Mouse (Mus musculus) lung, postnatal 0 days (tissue): ENCODE measurements around the gene Olfr1318. TPM values are rescaled to one million over a fixed set of nuclear protein-coding genes. Genes with fewer than 3 reads are reported as not detected.
A peak's percentile ranks its signal among the peaks of the same experiment; 100 is the strongest.

Source experiments
- ATAC-seq: fragments of 200-750 bp; cut with Nextera tagmentation; 2 replicates; pipeline ENCODE4 v1.8.0; 2017; ENCODE audit warnings: moderate library complexity
- DNase-seq: peaks from one replicate; pipeline ENCODE4 v3.0.0-alpha.2; 2016; ENCODE audit warnings: low spot score
- H3K27ac ChIP-seq: fragments of 300-500 bp; sonication (generic); 2 replicates; pipeline ENCODE4 v1.5.1; 2014; ENCODE audit warnings: antibody characterized with exemption, mild to moderate bottlenecking, low read length, mixed read lengths
- H3K27me3 ChIP-seq: fragments of 300-500 bp; sonication (generic); replicated peaks from 2 replicates; pipeline ENCODE4 v1.6.1; 2014; ENCODE audit warnings: low read length, mixed read lengths; ENCODE audit not compliant: insufficient read depth
- H3K36me3 ChIP-seq: fragments of 300-500 bp; sonication (generic); 2 replicates; pipeline ENCODE4 v1.6.1; 2014; ENCODE audit warnings: low read length, mixed read lengths; ENCODE audit not compliant: insufficient read depth
- H3K4me1 ChIP-seq: fragments of 300-500 bp; sonication (generic); 2 replicates; pipeline ENCODE4 v1.6.1; 2014; ENCODE audit warnings: antibody characterized with exemption, low read depth, low read length, mixed read lengths; ENCODE audit not compliant: insufficient read depth
- H3K4me2 ChIP-seq: fragments of 300-500 bp; sonication (generic); replicated peaks from 2 replicates; pipeline ENCODE4 v1.6.1; 2014; ENCODE audit warnings: low read depth, mild to moderate bottlenecking, low read length, moderate library complexity, mixed read lengths
- H3K4me3 ChIP-seq: fragments of 300-500 bp; sonication (generic); 2 replicates; pipeline ENCODE4 v1.5.1; 2014; ENCODE audit warnings: low read depth, low read length
- H3K9ac ChIP-seq: fragments of 300-500 bp; sonication (generic); replicated peaks from 2 replicates; pipeline ENCODE4 v1.6.1; 2014; ENCODE audit warnings: low read depth, mild to moderate bottlenecking
- H3K9me3 ChIP-seq: fragments of 300-500 bp; sonication (generic); 2 replicates; pipeline ENCODE4 v1.6.1; 2016; ENCODE audit warnings: low read length, mixed read lengths
- CTCF ChIP-seq: IDR thresholded peaks from 2 replicates; pipeline ENCODE4 v1.5.1; 2016; ENCODE audit warnings: antibody characterized with exemption, mild to moderate bottlenecking
- EP300 ChIP-seq: IDR thresholded peaks from 2 replicates; pipeline ENCODE4 v1.6.1; 2016; ENCODE audit warnings: antibody characterized with exemption, mild to moderate bottlenecking, control low read depth
- WGBS: fragments of 180-500 bp; shearing (Covaris S2); extraction: QIAGEN DNeasy Blood & Tissue Kit; methylation state at CpG from one replicate; pipeline ENCODE4 v1.1.7; 2014; 5-methylcytosine and 5-hydroxymethylcytosine counted together
- polyA plus RNA-seq: library from polyadenylated mRNA; unstranded; fragments of >200 nt; fragmentation: Nextera tagmentation; extraction: Ambion mirVana; gene quantifications from 2 replicates; pipeline ENCODE4 v1.2.1, GENCODE M21; 2015

The Olfr1318 gene
- polyA plus RNA-seq = 0.05 TPM in 1 of 2 replicates, not detected in the other

GRCm38 (mm10) chr2:112153898-112154297, at the start of gene Olfr1318:
Gene Olfr1318, plus strand, starts transcription at chr2:112154198.
- no peaks in the 10 kb centered on the region for H3K9me3 ChIP-seq
- no peaks in the 10 kb centered on the region for H3K27me3 ChIP-seq
- H3K4me3 ChIP-seq = no peak within 1 kb of the TSS
- TF ChIP-seq CTCF = no peak
- TF ChIP-seq EP300 = no peak
- H3K9ac ChIP-seq = no peak within 1 kb of the TSS
- DNase-seq = no peak
- no peak within 1 kb of the TSS for H3K27ac ChIP-seq
- no peak within 1 kb of the TSS for H3K4me2 ChIP-seq
- no peaks in the 10 kb centered on the region for H3K4me1 ChIP-seq
- no peak for ATAC-seq
- H3K36me3 ChIP-seq = no peaks in the 10 kb centered on the region

- TF ChIP-seq EP300 = no peak
- TF ChIP-seq CTCF = no peak
- H3K36me3 ChIP-seq = no peaks in the 10 kb centered on the region
- H3K27me3 ChIP-seq = no peaks in the 10 kb centered on the region
- no peaks in the 10 kb centered on the region for H3K9me3 ChIP-seq
- H3K9ac ChIP-seq = no peak within 1 kb of the TSS
- whole genome bisulfite sequencing = 58% methylated on average over 1 of the region's 1 CpGs
- H3K4me3 ChIP-seq = no peak within 1 kb of the TSS
- no peak within 1 kb of the TSS for H3K27ac ChIP-seq
- ATAC-seq = no peak
- H3K4me2 ChIP-seq = no peak within 1 kb of the TSS
- no peak for DNase-seq
- H3K4me1 ChIP-seq = no peaks in the 10 kb centered on the region
These were observed 38.7 kb upstream of the Olfr1318 start, which contains the start of gene Olfr1315-ps1 for GRCm38 (mm10) chr2:112115340-112115739. Gene Olfr1315-ps1, minus strand, starts transcription at chr2:112115440.

GRCm38 (mm10) chr2:112134877-112135276, 19.1 kb upstream of the Olfr1318 start, which contains the start of gene Olfr1316:
Gene Olfr1316, minus strand, starts transcription at chr2:112134977.
- Histone ChIP-seq H3K27me3 (no peaks in the 10 kb centered on the region), H3K4me2 (no peak within 1 kb of the TSS)
- ATAC-seq = no peak

GRCm38 (mm10) chr2:112140029-112140428, 14.0 kb upstream of the Olfr1318 start, which contains the start of gene Olfr1317:
Gene Olfr1317, plus strand, starts transcription at chr2:112140329.
- no peaks in the 10 kb centered on the region for H3K4me1 ChIP-seq
- no peaks in the 10 kb centered on the region for H3K9me3 ChIP-seq
- H3K36me3 ChIP-seq = no peaks in the 10 kb centered on the region
- H3K27me3 ChIP-seq = no peaks in the 10 kb centered on the region
- DNase-seq (no peak), ATAC-seq (no peak)
- TF ChIP-seq CTCF (no peak), EP300 (no peak)
- no peak within 1 kb of the TSS for H3K4me2 ChIP-seq
- H3K4me3 ChIP-seq = no peak within 1 kb of the TSS
- H3K27ac ChIP-seq = no peak within 1 kb of the TSS
- no peak within 1 kb of the TSS for H3K9ac ChIP-seq
- WGBS = 54% methylated on average over 2 of the region's 2 CpGs

More at GRCm38 (mm10) chr2:112134877-112135276, 19.1 kb upstream of the Olfr1318 start, which contains the start of gene Olfr1316:
- no peak within 1 kb of the TSS for H3K4me3 ChIP-seq
- H3K4me1 ChIP-seq = no peaks in the 10 kb centered on the region
- H3K9ac ChIP-seq = no peak within 1 kb of the TSS
- H3K9me3 ChIP-seq = no peaks in the 10 kb centered on the region
- 83% methylated on average over 2 of the region's 2 CpGs for WGBS
- no peaks in the 10 kb centered on the region for H3K36me3 ChIP-seq
- DNase-seq = no peak
- TF ChIP-seq EP300 (no peak), CTCF (no peak)
- H3K27ac ChIP-seq = no peak within 1 kb of the TSS

GRCm38 (mm10) chr2:112196859-112197258, 42.9 kb downstream of the Olfr1318 start:
- no peaks in the 10 kb centered on the region for H3K27me3 ChIP-seq
- no peak overlapping the region for H3K9ac ChIP-seq
- no peaks in the 10 kb centered on the region for H3K9me3 ChIP-seq
- DNase-seq (peak; percentile 73), ATAC-seq (no peak; the same call in 1 of the 2 replicates)
- no peak overlapping the region for H3K27ac ChIP-seq
- H3K4me2 ChIP-seq = no peak overlapping the region
- WGBS = 2% methylated on average over 2 of the region's 2 CpGs
- no peaks in the 10 kb centered on the region for H3K4me1 ChIP-seq
- no peak overlapping the region for H3K4me3 ChIP-seq
- TF ChIP-seq EP300 (no peak), CTCF (peak; percentile 92)
- no peaks in the 10 kb centered on the region for H3K36me3 ChIP-seq

GRCm38 (mm10) chr2:112203056-112203455, 49.1 kb downstream of the Olfr1318 start:
- H3K9ac ChIP-seq = no peak overlapping the region
- no peaks in the 10 kb centered on the region for H3K4me1 ChIP-seq
- no peak for TF ChIP-seq CTCF
- no peak for TF ChIP-seq EP300
- no peaks in the 10 kb centered on the region for H3K36me3 ChIP-seq
- H3K9me3 ChIP-seq = no peaks in the 10 kb centered on the region
- H3K4me3 ChIP-seq = no peak overlapping the region
- H3K27ac ChIP-seq = no peak overlapping the region
- ATAC-seq (no peak), DNase-seq (no peak)
- WGBS = 46% methylated on average over 6 of the region's 6 CpGs
- no peak overlapping the region for H3K4me2 ChIP-seq
- no peaks in the 10 kb centered on the region for H3K27me3 ChIP-seq

Other genes with a start within 250 kb of the Olfr1318 start
- not detected in 2 replicates for gene Olfr1306, start 237.9 kb upstream of the Olfr1318 start, polyA plus RNA-seq
- gene Olfr1307, start 204.8 kb upstream of the Olfr1318 start, polyA plus RNA-seq = not detected in 2 replicates
- not detected in 2 replicates for gene Olfr1308, start 189.3 kb upstream of the Olfr1318 start, polyA plus RNA-seq
- not detected in 2 replicates for gene Olfr1309, start 163.9 kb upstream of the Olfr1318 start, polyA plus RNA-seq
- gene Olfr1310, start 141.5 kb upstream of the Olfr1318 start, polyA plus RNA-seq = not detected in 2 replicates
- gene Olfr1311, start 129.8 kb upstream of the Olfr1318 start, polyA plus RNA-seq = not detected in 2 replicates
- gene Olfr1312, start 104.0 kb upstream of the Olfr1318 start, polyA plus RNA-seq = not detected in 2 replicates
- gene Olfr1313, start 76.4 kb upstream of the Olfr1318 start, polyA plus RNA-seq = not detected in 2 replicates
- not detected in 2 replicates for gene Olfr1314, start 57.4 kb upstream of the Olfr1318 start, polyA plus RNA-seq
- not detected in 2 replicates for gene Olfr1315-ps1, start 38.8 kb upstream of the Olfr1318 start, polyA plus RNA-seq
- gene Olfr1316, start 19.2 kb upstream of the Olfr1318 start, polyA plus RNA-seq = not detected in 2 replicates
- not detected in 2 replicates for gene Olfr1317, start 13.9 kb upstream of the Olfr1318 start, polyA plus RNA-seq
- gene Lpcat4, start 85.3 kb downstream of the Olfr1318 start, polyA plus RNA-seq = 11.0 and 11.9 TPM in 2 replicates
- gene Nutm1, start 105.1 kb downstream of the Olfr1318 start, polyA plus RNA-seq = 0.02 TPM in 1 of 2 replicates, not detected in the other
- gene Nop10, start 107.7 kb downstream of the Olfr1318 start, polyA plus RNA-seq = 116 and 120 TPM in 2 replicates
- gene Slc12a6, start 111.6 kb downstream of the Olfr1318 start, polyA plus RNA-seq = 9.0 and 9.7 TPM in 2 replicates
- not detected in 2 replicates for gene Gm21985, start 112.1 kb downstream of the Olfr1318 start, polyA plus RNA-seq
- gene Emc4, start 213.8 kb downstream of the Olfr1318 start, polyA plus RNA-seq = 120 and 138 TPM in 2 replicates
- gene Katnbl1, start 225.0 kb downstream of the Olfr1318 start, polyA plus RNA-seq = 22.3 and 24.4 TPM in 2 replicates